Mouse (Mus musculus) layer of hippocampus, postnatal 25 days (tissue): Measurements from ENCODE around the gene Tmeff1. TPM values are rescaled to one million over a fixed set of nuclear protein-coding genes. Genes with fewer than 3 reads are reported as not detected.

Experiments
- total RNA-seq, 2 experiments: library from RNA; stranded (reverse); gene quantifications; 2 replicates each; pipeline ENCODE4 v1.2.3; 2021

Gene Tmeff1
- total RNA-seq, 2 experiments from 2014 or later = 130 to 137 TPM

Other genes starting within 250 kb of the Tmeff1 start
- gene Tex10, start 111.7 kb upstream of the Tmeff1 start, total RNA-seq = 10 to 100 TPM; 23.1 to 27.6 TPM
- 10 to 100 TPM; 19.8 to 21.7 TPM for gene Msantd3, start 45.2 kb upstream of the Tmeff1 start, total RNA-seq
- gene Cavin4, start 78.3 kb downstream of the Tmeff1 start, total RNA-seq = 1 to 10 TPM; 1.7 to 2.7 TPM